Mouse (Mus musculus): ENCODE measurements around the gene Slco4c1.

GRCm38 (mm10) chr1:96864120-96864519 is 7.9 kb downstream of the Slco4c1 start:
- TF ChIP-seq MAX (IDR thresholded peaks at IDR 0.05; ENCODE audit: low read depth), result no peak
- TF ChIP-seq MYOG (IDR thresholded peaks at IDR 0.05; ENCODE audit: control insufficient read depth in 1 of 3, insufficient read depth in 1 of 3, insufficient read length in 2 of 3, low read depth in 2 of 3), result no peak
- no peak for TF ChIP-seq USF1 (IDR thresholded peaks at IDR 0.05; ENCODE audit: low read depth)
- no peak for TF ChIP-seq TCF12 (IDR thresholded peaks at IDR 0.05; ENCODE audit: insufficient read depth, poor library complexity, severe bottlenecking)
- TF ChIP-seq POLR2A (IDR thresholded peaks at IDR 0.05; ENCODE audit: insufficient read length, low read depth), result no peak
